Mouse (Mus musculus): ENCODE data around the gene Hist2h3c2. TPM values are rescaled to one million over a fixed set of nuclear protein-coding genes. Genes with fewer than 3 reads are reported as not detected.
"Not testable (repeated sequence)": the region's sequence is repeated elsewhere in the genome, so short reads cannot be mapped to it uniquely, and the experiment has no call there.

The Hist2h3c2 gene
- polyA plus RNA-seq, 2 experiments = 14.6 to 91.6 TPM

GRCm38 (mm10) chr3:96250890-96251289 lies 12.0 kb upstream of the Hist2h3c2 start:
- ATAC-seq (ENCODE audit: insufficient read depth) (no peak), DNase-seq (ENCODE audit: low read depth in 3 of 3, low spot score in 3 of 3) (no peak)
- 53% methylated on average over 3 of the region's 3 CpGs for WGBS (ENCODE audit: insufficient replicate concordance)
- no peaks in the 10 kb centered on the region for H3K9me3 ChIP-seq (ENCODE audit: control insufficient read depth, low read length)
- H3K4me2 ChIP-seq (ENCODE audit: low read depth) = peak overlapping the region; percentile 0
- no peak overlapping the region for H3K4me3 ChIP-seq (ENCODE audit: insufficient read depth in 1 of 2, low read depth in 2 of 2, low read length in 2 of 2)
- H3K9ac ChIP-seq (replicated peaks) = peak overlapping the region; percentile 25; the same call in 1 of the 2 replicates
- H3K4me1 ChIP-seq (replicated peaks; ENCODE audit: control insufficient read depth in 2 of 2, insufficient read depth in 2 of 2, low read length in 1 of 2) = peaks cover 33 to 45% of the 10 kb centered on the region in 2 experiments
- H3K27ac ChIP-seq = peak overlapping the region; percentile 52
- no peaks in the 10 kb centered on the region for H3K27me3 ChIP-seq (ENCODE audit: control insufficient read depth, insufficient read depth, low read length)
- TF ChIP-seq EP300 (IDR thresholded peaks at IDR 0.05; ENCODE audit: low read depth) = peak; percentile 58
- no peak for TF ChIP-seq CTCF (IDR thresholded peaks at IDR 0.05; ENCODE audit: low read depth)
- H3K36me3 ChIP-seq (replicated peaks; ENCODE audit: control insufficient read depth, insufficient read depth, low read depth) = no peaks in the 10 kb centered on the region

GRCm38 (mm10) chr3:96249034-96249345 lies 10.1 kb upstream of the Hist2h3c2 start:
- peak overlapping the region; percentile 96 for H3K9ac ChIP-seq (replicated peaks)
- DNase-seq (ENCODE audit: low read depth in 3 of 3, low spot score in 3 of 3) = no peak
- H3K27ac ChIP-seq = peak overlapping the region; percentile 94

GRCm38 (mm10) chr3:96248141-96249033 lies 9.5 kb upstream of the Hist2h3c2 start:
- no peaks in the 10 kb centered on the region for H3K9me3 ChIP-seq (ENCODE audit: control insufficient read depth, low read length)
- 41% methylated on average over 6 of the region's 6 CpGs for WGBS (ENCODE audit: insufficient replicate concordance)
- H3K27me3 ChIP-seq (ENCODE audit: control insufficient read depth, insufficient read depth, low read length) = no peaks in the 10 kb centered on the region
- peak overlapping the region; percentile 96 for H3K9ac ChIP-seq (replicated peaks)
- H3K27ac ChIP-seq = peak overlapping the region; percentile 94
- TF ChIP-seq EP300 (IDR thresholded peaks at IDR 0.05; ENCODE audit: low read depth) = no peak
- no peak for TF ChIP-seq CTCF (IDR thresholded peaks at IDR 0.05; ENCODE audit: low read depth)
- H3K4me3 ChIP-seq (ENCODE audit: insufficient read depth in 1 of 2, low read depth in 2 of 2, low read length in 2 of 2) = peak overlapping the region; percentile 72 to 74
- peak overlapping the region; percentile 76 for H3K4me2 ChIP-seq (ENCODE audit: low read depth)
- no peaks in the 10 kb centered on the region for H3K36me3 ChIP-seq (replicated peaks; ENCODE audit: control insufficient read depth, insufficient read depth, low read depth)
- peaks cover 30 to 39% of the 10 kb centered on the region in 2 experiments for H3K4me1 ChIP-seq (replicated peaks; ENCODE audit: control insufficient read depth in 2 of 2, insufficient read depth in 2 of 2, low read length in 1 of 2)
- ATAC-seq (ENCODE audit: insufficient read depth) (no peak), DNase-seq (ENCODE audit: low read depth in 3 of 3, low spot score in 3 of 3) (peak in 1 of 3 experiments; percentile 61)

More at GRCm38 (mm10) chr3:96249034-96249345, 10.1 kb upstream of the Hist2h3c2 start:
- Histone ChIP-seq H3K9me3 (ENCODE audit: control insufficient read depth, low read length) (no peaks in the 10 kb centered on the region), H3K4me1 (replicated peaks; ENCODE audit: control insufficient read depth in 2 of 2, insufficient read depth in 2 of 2, low read length in 1 of 2) (peaks cover 30 to 39% of the 10 kb centered on the region in 2 experiments), H3K27me3 (ENCODE audit: control insufficient read depth, insufficient read depth, low read length) (no peaks in the 10 kb centered on the region), H3K4me3 (ENCODE audit: insufficient read depth in 1 of 2, low read depth in 2 of 2, low read length in 2 of 2) (peak overlapping the region; percentile 72 to 74), H3K4me2 (ENCODE audit: low read depth) (peak overlapping the region; percentile 76), H3K36me3 (replicated peaks; ENCODE audit: control insufficient read depth, insufficient read depth, low read depth) (no peaks in the 10 kb centered on the region)
- TF ChIP-seq CTCF (IDR thresholded peaks at IDR 0.05; ENCODE audit: low read depth) = no peak
- no peak for TF ChIP-seq EP300 (IDR thresholded peaks at IDR 0.05; ENCODE audit: low read depth)
- 68% methylated on average over 4 of the region's 4 CpGs for WGBS (ENCODE audit: insufficient replicate concordance)
- ATAC-seq (ENCODE audit: insufficient read depth) = no peak

DNA sequence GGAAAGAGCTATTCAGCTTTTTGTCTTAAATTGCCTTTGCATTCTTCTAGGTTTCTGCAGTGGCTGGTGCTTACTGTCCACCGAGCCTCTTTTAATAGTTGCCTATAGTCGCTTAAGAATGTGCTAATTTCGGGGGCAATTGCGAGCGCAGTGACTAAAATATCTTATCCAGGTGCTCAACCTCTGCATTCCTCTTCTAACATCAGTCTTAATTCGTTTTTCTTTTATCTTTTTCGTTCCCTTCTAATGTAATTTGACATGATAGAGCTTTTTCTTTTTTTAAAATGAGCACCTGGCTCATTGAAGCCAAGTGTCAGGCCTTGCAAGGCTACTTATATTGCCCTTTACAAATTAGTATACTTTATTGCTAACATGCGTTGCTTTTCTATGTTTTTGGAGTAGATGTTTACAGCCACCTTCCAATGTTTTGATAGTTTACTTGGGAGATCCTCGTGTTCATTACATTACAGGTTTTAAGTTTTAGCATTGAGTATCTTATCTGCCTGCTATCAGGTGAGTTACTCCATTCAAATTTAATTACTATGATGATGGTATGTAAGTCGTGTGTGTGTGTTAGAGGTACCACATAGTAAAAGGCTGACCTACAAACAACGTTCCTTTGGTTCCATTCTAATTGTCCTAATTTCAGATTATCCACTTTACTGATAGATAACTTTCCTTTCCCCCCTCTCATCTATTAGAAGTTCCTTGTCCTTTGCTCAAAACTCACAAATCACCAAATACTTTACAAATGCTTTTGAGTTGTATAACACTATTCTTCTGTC lies 8.6 kb upstream of the Hist2h3c2 start:
- peak; percentile 3; the same call in 1 of the 2 replicates for TF ChIP-seq EP300 (IDR thresholded peaks at IDR 0.05; ENCODE audit: low read depth)
- no peak for TF ChIP-seq CTCF (IDR thresholded peaks at IDR 0.05; ENCODE audit: low read depth)
- Histone ChIP-seq H3K27me3 (ENCODE audit: control insufficient read depth, insufficient read depth, low read length) (no peaks in the 10 kb centered on the region), H3K27ac (peak overlapping the region; percentile 94), H3K9ac (replicated peaks) (peak overlapping the region; percentile 96), H3K36me3 (replicated peaks; ENCODE audit: control insufficient read depth, insufficient read depth, low read depth) (no peaks in the 10 kb centered on the region), H3K4me1 (replicated peaks; ENCODE audit: control insufficient read depth in 2 of 2, insufficient read depth in 2 of 2, low read length in 1 of 2) (peaks cover 29 to 40% of the 10 kb centered on the region in 2 experiments), H3K4me3 (ENCODE audit: insufficient read depth in 1 of 2, low read depth in 2 of 2, low read length in 2 of 2) (peak overlapping the region; percentile 72 to 74), H3K4me2 (ENCODE audit: low read depth) (peak overlapping the region; percentile 76), H3K9me3 (ENCODE audit: control insufficient read depth, low read length) (no peaks in the 10 kb centered on the region)
- DNase-seq (ENCODE audit: low read depth in 3 of 3, low spot score in 3 of 3) (peak in 1 of 3 experiments; percentile 60), ATAC-seq (ENCODE audit: insufficient read depth) (no peak)
- WGBS (ENCODE audit: insufficient replicate concordance) = under 1% methylated on average over 11 of the region's 11 CpGs

GRCm38 (mm10) chr3:96246427-96246856 lies 7.5 kb upstream of the Hist2h3c2 start, which contains the start of gene Hist2h3c1:
TSS of gene Hist2h3c1 (plus strand) at chr3:96246685.
- peak within 1 kb of the TSS; percentile 72 to 74 for H3K4me3 ChIP-seq (ENCODE audit: insufficient read depth in 1 of 2, low read depth in 2 of 2, low read length in 2 of 2)
- not testable (repeated sequence) for H3K36me3 ChIP-seq (replicated peaks; ENCODE audit: control insufficient read depth, insufficient read depth, low read depth); H3K27me3 ChIP-seq (ENCODE audit: control insufficient read depth, insufficient read depth, low read length); H3K9me3 ChIP-seq (ENCODE audit: control insufficient read depth, low read length); DNase-seq (ENCODE audit: low read depth in 3 of 3, low spot score in 3 of 3)
- peak within 1 kb of the TSS; percentile 76 for H3K4me2 ChIP-seq (ENCODE audit: low read depth)
- peak within 1 kb of the TSS; percentile 96 for H3K9ac ChIP-seq (replicated peaks)
- H3K27ac ChIP-seq = peak within 1 kb of the TSS; percentile 94
- peaks cover 33 to 45% of the 10 kb centered on the region in 2 experiments for H3K4me1 ChIP-seq (replicated peaks; ENCODE audit: control insufficient read depth in 2 of 2, insufficient read depth in 2 of 2, low read length in 1 of 2)
- 0% methylated on average over 5 of the region's 47 CpGs for WGBS (ENCODE audit: insufficient replicate concordance)
- peak; percentile 81 for ATAC-seq (ENCODE audit: insufficient read depth)

Measured in liver, embryonic 14.5 days (tissue).